Comparison of ENCODE assay signal across 8 mouse cellular contexts in the genomic region with DNA sequence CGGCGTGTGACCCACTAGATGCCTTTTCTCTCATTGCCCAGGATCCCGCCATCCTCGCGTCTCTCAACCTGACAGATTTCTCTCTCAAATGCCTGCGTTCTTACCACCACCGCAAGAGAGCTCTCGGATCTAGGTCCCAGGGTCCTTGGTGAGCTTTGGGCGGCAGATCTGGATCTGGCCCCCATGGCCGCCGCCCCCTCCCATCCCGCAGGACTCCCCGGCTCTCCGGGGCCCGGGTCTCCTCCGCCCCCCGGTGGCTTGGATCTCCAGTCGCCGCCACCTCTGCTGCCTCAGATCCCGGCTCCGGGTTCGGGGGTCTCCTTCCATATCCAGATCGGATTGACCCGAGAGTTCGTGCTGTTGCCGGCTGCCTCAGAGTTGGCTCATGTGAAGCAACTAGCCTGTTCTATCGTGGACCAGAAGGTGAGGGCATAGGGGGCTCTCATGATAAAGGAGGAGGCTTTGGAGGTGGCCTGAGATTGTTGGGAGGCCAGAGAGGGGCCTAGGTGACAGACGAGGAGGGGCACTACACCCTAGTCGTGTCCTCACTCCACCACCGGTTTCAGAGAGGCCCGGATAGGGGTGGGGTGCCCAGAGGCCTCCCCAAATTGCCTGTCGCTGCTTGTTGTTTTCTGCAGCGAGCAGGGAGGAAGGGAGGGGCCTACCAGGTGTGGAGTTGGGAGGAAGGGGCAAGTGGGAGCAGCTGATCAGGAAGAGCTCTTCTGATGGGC. TPM values are rescaled to one million over a fixed set of nuclear protein-coding genes. Genes with fewer than 3 reads are reported as not detected.
A peak's percentile ranks its signal among the peaks of the same experiment; 100 is the strongest.
DNase-seq lines count a peak whose midpoint lies in the region; ATAC-seq and TF ChIP-seq lines count a peak whose summit lies in the region.

No protein-coding gene starts in this region.

- no peaks in the 10 kb centered on the region; the same call in 1 of the 2 replicates for H3K4me1 ChIP-seq in cerebellum, adult 2 months (ENCODE audit: control insufficient read depth, insufficient read depth, low read length)
- H3K4me1 ChIP-seq in heart, postnatal 0 days (ENCODE audit: control insufficient read depth, insufficient read depth) = peaks cover 10% of the 10 kb centered on the region; the same call in 1 of the 2 replicates
- peaks cover 78% of the 10 kb centered on the region for H3K4me1 ChIP-seq in megakaryocyte, embryonic 14.5 days
- peaks cover 30% of the 10 kb centered on the region for H3K4me1 ChIP-seq in stomach, embryonic 16.5 days (ENCODE audit: control insufficient read depth, insufficient read depth, low read length)

- peak overlapping the region; percentile 83 for H3K9ac ChIP-seq in heart, postnatal 0 days (replicated peaks; ENCODE audit: low read depth, low read length)
- peak overlapping the region; percentile 86 for H3K9ac ChIP-seq in stomach, embryonic 16.5 days (ENCODE audit: low read length)

- TF ChIP-seq POLR2A in cerebellum, adult 2 months (IDR thresholded peaks at IDR 0.05; ENCODE audit: borderline replicate concordance, insufficient read depth, low read length) = no peak

- ATAC-seq in heart, postnatal 0 days (ENCODE audit: insufficient read depth, low read depth) = no peak
- ATAC-seq in stomach, embryonic 16.5 days (ENCODE audit: insufficient read depth, low FRiP score) = no peak; the same call in 1 of the 2 replicates

- TF ChIP-seq EP300 in heart, postnatal 0 days (IDR thresholded peaks at IDR 0.05; ENCODE audit: low read depth) = no peak

- no peaks in the 10 kb centered on the region for H3K27me3 ChIP-seq in cerebellum, adult 2 months (ENCODE audit: control insufficient read depth, insufficient read depth, low read length)
- H3K27me3 ChIP-seq in heart, postnatal 0 days (ENCODE audit: control insufficient read depth, insufficient read depth, low read length) = no peaks in the 10 kb centered on the region
- H3K27me3 ChIP-seq in megakaryocyte, embryonic 14.5 days (replicated peaks) = no peaks in the 10 kb centered on the region
- no peaks in the 10 kb centered on the region for H3K27me3 ChIP-seq in stomach, embryonic 16.5 days (ENCODE audit: control insufficient read depth, insufficient read depth, low read length)

- no peaks in the 10 kb centered on the region for H3K9me3 ChIP-seq in heart, postnatal 0 days (replicated peaks; ENCODE audit: control insufficient read depth, low read length)
- no peaks in the 10 kb centered on the region for H3K9me3 ChIP-seq in megakaryocyte, embryonic 14.5 days
- no peaks in the 10 kb centered on the region for H3K9me3 ChIP-seq in stomach, embryonic 16.5 days (replicated peaks; ENCODE audit: control insufficient read depth, low read length)

- WGBS in cerebellum, adult 2 months = 2% methylated on average over 33 of the region's 33 CpGs
- WGBS in heart, postnatal 0 days = 3% methylated on average over 33 of the region's 33 CpGs
- WGBS in stomach, embryonic 16.5 days = 2% methylated on average over 33 of the region's 33 CpGs

- peak overlapping the region; percentile 96 for H3K4me2 ChIP-seq in heart, postnatal 0 days (ENCODE audit: low read depth, low read length)
- peak overlapping the region; percentile 94 for H3K4me2 ChIP-seq in stomach, embryonic 16.5 days (ENCODE audit: low read depth, low read length)

- DNase-seq in cerebellum, adult 2 months = peak in 1 of 2 experiments; percentile 41
- DNase-seq in cerebellum, adult 8-10 months = no peak
- DNase-seq in embryo, embryonic 10.5 days (ENCODE audit: low spot score) = peak; percentile 48
- DNase-seq in heart, postnatal 0 days (ENCODE audit: low spot score) = no peak
- DNase-seq in kidney, postnatal 36 days = peak; percentile 35 to 49
- DNase-seq in ovary, postnatal 10 days (ENCODE audit: low spot score) = no peak

- H3K27ac ChIP-seq in cerebellum, adult 2 months (ENCODE audit: insufficient read depth, low read length) = no peak overlapping the region
- H3K27ac ChIP-seq in heart, postnatal 0 days (ENCODE audit: low read depth) = peak overlapping the region; percentile 90
- peak overlapping the region; percentile 88 for H3K27ac ChIP-seq in stomach, embryonic 16.5 days (ENCODE audit: low read length)

- H3K36me3 ChIP-seq in heart, postnatal 0 days (replicated peaks; ENCODE audit: control insufficient read depth, insufficient read depth, low read length) = peaks cover 43% of the 10 kb centered on the region
- peaks cover 66% of the 10 kb centered on the region for H3K36me3 ChIP-seq in megakaryocyte, embryonic 14.5 days (replicated peaks; ENCODE audit: low read length)
- peaks cover 6% of the 10 kb centered on the region for H3K36me3 ChIP-seq in stomach, embryonic 16.5 days (ENCODE audit: control insufficient read depth, insufficient read depth, low read length)

- TF ChIP-seq CTCF in cerebellum, adult 2 months (IDR thresholded peaks at IDR 0.05; ENCODE audit: borderline replicate concordance, insufficient read depth, low read depth, low read length) = no peak
- TF ChIP-seq CTCF in heart, postnatal 0 days (IDR thresholded peaks at IDR 0.05; ENCODE audit: low read depth) = no peak

- H3K4me3 ChIP-seq in cerebellum, adult 2 months (replicated peaks; ENCODE audit: insufficient read depth, low read depth, low read length) = peak overlapping the region; percentile 84
- H3K4me3 ChIP-seq in heart, postnatal 0 days (ENCODE audit: low read depth, low read length) = peak overlapping the region; percentile 84
- peak overlapping the region; percentile 93 for H3K4me3 ChIP-seq in megakaryocyte, embryonic 14.5 days (replicated peaks)
- peak overlapping the region; percentile 61 for H3K4me3 ChIP-seq in stomach, embryonic 16.5 days (replicated peaks; ENCODE audit: low read length)

RNA-seq across cellular contexts. Expression of a gene that starts 0.9 kb away (rescaled TPM):
- polyA plus RNA-seq in cerebellum, adult 2 months (2012; rRNA removed) = 6.5 and 7.5 TPM in 2 replicates
- 10.6 and 13.4 TPM in 2 replicates for total RNA-seq in heart, postnatal 0 days (2014; rRNA removed; ENCODE audit: low replicate concordance)
- 8.3 and 8.8 TPM in 2 replicates for polyA plus RNA-seq in heart, postnatal 0 days (2015; fragmentation: Nextera tagmentation; extraction: Ambion mirVana)
- polyA plus RNA-seq in megakaryocyte, embryonic 14.5 days (2012; ENCODE audit: insufficient read depth, low replicate concordance) = 54.4 and 70.1 TPM in 2 replicates
- polyA plus RNA-seq in stomach, embryonic 16.5 days (2015; fragmentation: Nextera tagmentation; extraction: Ambion mirVana) = 11.1 and 11.8 TPM in 2 replicates

RNA-seq across cellular contexts. Expression of a gene that starts 27.1 kb away (rescaled TPM):
- polyA plus RNA-seq in cerebellum, adult 2 months (2012; rRNA removed) = 38.6 and 38.9 TPM in 2 replicates
- 40.4 and 54.2 TPM in 2 replicates for total RNA-seq in heart, postnatal 0 days (2014; rRNA removed; ENCODE audit: low replicate concordance)
- polyA plus RNA-seq in heart, postnatal 0 days (2015; fragmentation: Nextera tagmentation; extraction: Ambion mirVana) = 28.0 and 28.9 TPM in 2 replicates
- polyA plus RNA-seq in megakaryocyte, embryonic 14.5 days (2012; ENCODE audit: insufficient read depth, low replicate concordance) = 14.8 and 21.1 TPM in 2 replicates
- 18.1 and 21.4 TPM in 2 replicates for polyA plus RNA-seq in stomach, embryonic 16.5 days (2015; fragmentation: Nextera tagmentation; extraction: Ambion mirVana)

RNA-seq across cellular contexts. Expression of a gene that starts 27.9 kb away (rescaled TPM):
- polyA plus RNA-seq in cerebellum, adult 2 months (2012; rRNA removed) = 158 and 160 TPM in 2 replicates
- 128 and 148 TPM in 2 replicates for total RNA-seq in heart, postnatal 0 days (2014; rRNA removed; ENCODE audit: low replicate concordance)
- polyA plus RNA-seq in heart, postnatal 0 days (2015; fragmentation: Nextera tagmentation; extraction: Ambion mirVana) = 55.5 and 61.1 TPM in 2 replicates
- 83.0 and 118 TPM in 2 replicates for polyA plus RNA-seq in megakaryocyte, embryonic 14.5 days (2012; ENCODE audit: insufficient read depth, low replicate concordance)
- 68.5 and 80.0 TPM in 2 replicates for polyA plus RNA-seq in stomach, embryonic 16.5 days (2015; fragmentation: Nextera tagmentation; extraction: Ambion mirVana)

RNA-seq across cellular contexts. Expression of a gene that starts 31.5 kb away (rescaled TPM):
- 60.8 and 68.2 TPM in 2 replicates for polyA plus RNA-seq in cerebellum, adult 2 months (2012; rRNA removed)
- 63.9 and 69.6 TPM in 2 replicates for total RNA-seq in heart, postnatal 0 days (2014; rRNA removed; ENCODE audit: low replicate concordance)
- 3.8 TPM in 2 replicates for polyA plus RNA-seq in heart, postnatal 0 days (2015; fragmentation: Nextera tagmentation; extraction: Ambion mirVana)
- polyA plus RNA-seq in megakaryocyte, embryonic 14.5 days (2012; ENCODE audit: insufficient read depth, low replicate concordance) = 3.3 and 10.9 TPM in 2 replicates
- 2.3 TPM in 2 replicates for polyA plus RNA-seq in stomach, embryonic 16.5 days (2015; fragmentation: Nextera tagmentation; extraction: Ambion mirVana)

RNA-seq across cellular contexts. Expression of a gene that starts 48.0 kb away (rescaled TPM):
- 10.0 and 14.0 TPM in 2 replicates for polyA plus RNA-seq in cerebellum, adult 2 months (2012; rRNA removed)
- total RNA-seq in heart, postnatal 0 days (2014; rRNA removed; ENCODE audit: low replicate concordance) = 0.27 and 4.0 TPM in 2 replicates
- polyA plus RNA-seq in heart, postnatal 0 days (2015; fragmentation: Nextera tagmentation; extraction: Ambion mirVana) = 1.7 and 2.5 TPM in 2 replicates
- not detected in 2 replicates for polyA plus RNA-seq in megakaryocyte, embryonic 14.5 days (2012; ENCODE audit: insufficient read depth, low replicate concordance)
- polyA plus RNA-seq in stomach, embryonic 16.5 days (2015; fragmentation: Nextera tagmentation; extraction: Ambion mirVana) = 9.7 and 12.0 TPM in 2 replicates

Comparison
In these comparisons a context has a peak if more than half of its experiments do, and no peak if none do; other contexts are left out.
1. DNase-seq: peak in embryo, embryonic 10.5 days (single experiment) and kidney, postnatal 36 days (2 of 2); none in cerebellum, adult 8-10 months (single experiment), heart, postnatal 0 days (single experiment) and ovary, postnatal 10 days (single experiment).
2. Peak in every context shown above with its lines, with median percentiles within 50 percentile points of each other: H3K4me3 ChIP-seq.